Mouse (Mus musculus) megakaryocyte, adult 5-6 weeks (primary cell): ENCODE results near the gene Glis1. TPM values are rescaled to one million over a fixed set of nuclear protein-coding genes. Genes with fewer than 3 reads are reported as not detected.
A peak's percentile ranks its signal among the peaks of the same experiment; 100 is the strongest.

Experiments used
- ATAC-seq: 2 replicates; pipeline ENCODE4 v1.8.0; 2016; ENCODE audit warnings: mild to moderate bottlenecking, inconsistent platforms; ENCODE audit not compliant: poor library complexity, severe bottlenecking
- total RNA-seq, 2 experiments: library from RNA; stranded (forward) in 1 of 2; stranded (reverse) in 1 of 2; fragments of 153-499, 151-499 nt in 1 of 2; fragments of 221-1000, 200-1000 nt in 1 of 2; gene quantifications; 2 replicates each; pipeline versions ENCODE4 v1.2.3 to v1.2.4; 2015 to 2017

The Glis1 gene
- total RNA-seq, 2 experiments from 2014 or later = 0.85 TPM; not detected in 1

GRCm38 (mm10) chr4:107452266-107453015, 18.1 kb downstream of the Glis1 start:
- ATAC-seq = no peak

GRCm38 (mm10) chr4:107453141-107453984, 19.0 kb downstream of the Glis1 start:
- peak; percentile 89 for ATAC-seq

- peak; percentile 61; the same call in 1 of the 2 replicates for ATAC-seq
Measured at GRCm38 (mm10) chr4:107457602-107458001, 23.2 kb downstream of the Glis1 start.

GRCm38 (mm10) chr4:107458907-107459306, 24.5 kb downstream of the Glis1 start:
- ATAC-seq = no peak

- ATAC-seq = no peak
Measured at GRCm38 (mm10) chr4:107459461-107459860, 25.1 kb downstream of the Glis1 start.

- ATAC-seq = no peak
Measured at GRCm38 (mm10) chr4:107460468-107460867, 26.1 kb downstream of the Glis1 start.

- no peak for ATAC-seq
Measured at GRCm38 (mm10) chr4:107467831-107468230, 33.4 kb downstream of the Glis1 start.

GRCm38 (mm10) chr4:107468264-107468663, 33.9 kb downstream of the Glis1 start:
- ATAC-seq = no peak

GRCm38 (mm10) chr4:107468768-107469167, 34.4 kb downstream of the Glis1 start:
- no peak for ATAC-seq

- ATAC-seq = no peak
Measured at GRCm38 (mm10) chr4:107476266-107476665, 41.9 kb downstream of the Glis1 start.

GRCm38 (mm10) chr4:107479015-107479414, 44.6 kb downstream of the Glis1 start:
- ATAC-seq = no peak

GRCm38 (mm10) chr4:107482541-107482940, 48.1 kb downstream of the Glis1 start:
- no peak for ATAC-seq

- no peak for ATAC-seq
Measured at GRCm38 (mm10) chr4:107483556-107484220, 49.3 kb downstream of the Glis1 start.

- ATAC-seq = no peak
Measured at GRCm38 (mm10) chr4:107484221-107484575, 49.8 kb downstream of the Glis1 start.

- ATAC-seq = no peak
Measured at GRCm38 (mm10) chr4:107485903-107486302, 51.5 kb downstream of the Glis1 start.

- ATAC-seq = no peak
Measured at GRCm38 (mm10) chr4:107489121-107489840, 54.9 kb downstream of the Glis1 start.

- no peak for ATAC-seq
Measured at GRCm38 (mm10) chr4:107492991-107493390, 58.6 kb downstream of the Glis1 start.

GRCm38 (mm10) chr4:107495751-107496430, 61.5 kb downstream of the Glis1 start:
- no peak for ATAC-seq

- no peak for ATAC-seq
Measured at GRCm38 (mm10) chr4:107497430-107497935, 63.1 kb downstream of the Glis1 start.

- no peak for ATAC-seq
Measured at GRCm38 (mm10) chr4:107502601-107503051, 68.2 kb downstream of the Glis1 start.
